Mouse (Mus musculus) A20 (cell line): ENCODE measurements around the gene Susd6.
"Not testable (repeated sequence)": the region's sequence is repeated elsewhere in the genome, so short reads cannot be mapped to it uniquely, and the experiment has no call there.

Experiments
- DNase-seq: peaks from one replicate; pipeline ENCODE4 v3.0.0-alpha.2; 2011; ENCODE audit warnings: low read depth, low spot score

The Susd6 gene

GRCm38 (mm10) chr12:80785005-80785404 lies 5.3 kb upstream of the Susd6 start:
- DNase-seq = no peak

DNA sequence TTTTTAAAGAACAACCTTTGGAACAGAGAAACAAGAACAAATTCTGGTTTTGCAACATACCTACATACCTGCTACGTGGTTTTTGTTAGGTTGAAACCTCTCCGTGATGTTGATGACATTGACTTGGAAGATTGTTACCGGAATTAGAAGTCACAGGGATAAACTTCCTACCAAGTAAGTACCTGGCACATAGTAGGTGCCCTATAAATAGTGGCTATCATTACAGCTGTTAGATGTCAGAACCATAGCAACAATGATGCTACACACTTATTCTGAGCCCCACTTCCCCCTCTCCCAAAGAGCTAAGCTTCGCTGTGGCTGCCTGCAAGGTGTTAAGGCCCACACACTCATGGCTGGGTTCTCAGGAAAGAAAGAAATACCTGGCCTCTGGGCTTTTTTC lies 4.7 kb upstream of the Susd6 start:
- no peak for DNase-seq

- no peak for DNase-seq
These were observed 3.7 kb upstream of the Susd6 start for GRCm38 (mm10) chr12:80786591-80786990.

GRCm38 (mm10) chr12:80787604-80788003 lies 2.7 kb upstream of the Susd6 start:
- no peak for DNase-seq

DNA sequence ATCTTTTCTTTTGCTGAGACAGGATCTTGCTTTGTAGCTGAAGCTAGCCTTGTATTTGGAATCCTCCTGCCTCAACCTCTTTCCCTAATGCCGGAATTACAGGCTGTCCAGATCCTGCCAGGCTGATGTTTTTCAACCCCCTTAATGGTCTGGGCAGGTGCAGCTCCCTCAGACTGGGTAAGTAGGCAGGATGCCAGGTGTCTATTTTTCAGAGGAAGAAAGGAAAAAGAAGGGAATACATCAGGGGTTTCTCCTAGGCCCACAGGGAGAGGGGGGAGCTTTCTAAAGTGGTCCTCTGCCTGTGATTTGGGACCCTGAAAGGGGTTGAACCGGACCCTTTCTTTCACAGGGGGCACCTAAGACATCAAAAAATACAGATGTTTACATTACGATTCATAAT lies 2.1 kb upstream of the Susd6 start:
- DNase-seq = no peak

DNA sequence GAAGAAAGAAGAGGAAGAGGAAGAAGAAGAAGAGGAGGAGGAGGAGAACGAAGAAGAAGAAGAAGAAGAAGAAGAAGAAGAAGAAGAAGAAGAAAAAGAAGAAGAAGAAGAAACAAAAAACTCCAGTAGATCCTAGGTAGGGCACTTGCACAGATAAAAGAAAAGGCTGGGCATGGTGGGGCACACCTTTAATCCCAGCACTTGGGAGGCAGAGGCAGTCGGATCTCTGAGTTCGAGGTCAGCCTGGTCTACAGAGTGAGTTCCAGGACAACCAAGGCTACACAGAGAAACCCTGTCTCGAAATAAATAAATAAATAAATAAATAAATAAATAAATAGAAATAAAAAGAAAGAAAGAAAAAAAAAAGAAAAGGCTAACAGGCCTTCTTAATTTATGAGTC lies 1.0 kb upstream of the Susd6 start:
- DNase-seq = not testable (repeated sequence)

GRCm38 (mm10) chr12:80790700-80791570 lies 625 bp downstream of the Susd6 start:
- peak; percentile 79 for DNase-seq

DNA sequence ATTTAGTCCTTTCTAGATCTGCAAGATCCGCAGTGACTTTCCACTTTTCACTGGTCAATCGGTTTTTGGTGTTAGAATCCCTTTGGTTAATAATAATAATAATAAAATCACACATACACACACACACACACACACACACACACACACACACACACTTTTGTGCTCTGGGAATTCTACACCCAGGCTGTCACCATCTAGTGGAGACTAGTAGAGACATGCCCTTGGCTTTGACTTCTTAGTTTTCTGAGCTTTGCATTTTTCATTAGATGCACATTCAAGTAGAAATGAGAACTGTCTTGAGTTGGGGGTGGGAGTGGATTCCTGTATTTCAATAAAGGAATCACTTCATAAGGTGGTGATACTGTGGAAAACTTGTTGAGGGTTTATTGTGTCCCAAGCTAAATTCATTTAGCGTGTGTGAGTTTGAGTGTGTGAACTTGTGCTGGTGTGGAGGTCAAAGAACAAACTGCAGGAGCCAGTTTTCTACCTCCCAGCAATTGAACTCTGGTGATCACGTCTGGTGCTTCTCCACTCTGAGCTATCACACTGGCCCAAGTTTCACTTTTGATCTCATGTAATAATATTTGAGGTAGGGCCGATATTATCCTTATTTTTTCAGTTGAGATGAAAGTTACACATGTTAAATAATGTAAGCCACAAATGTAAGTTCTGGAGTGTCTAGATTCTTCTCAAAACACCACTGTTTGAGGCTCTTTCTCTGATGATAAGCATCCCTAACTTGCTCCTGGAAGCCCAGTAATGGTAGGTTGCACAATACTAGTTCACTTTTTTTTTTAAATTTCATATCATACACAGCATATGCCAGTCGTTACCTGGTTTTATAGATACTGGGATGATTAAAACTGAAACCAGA lies 1.5 kb downstream of the Susd6 start:
- peak; percentile 80 for DNase-seq

- DNase-seq = peak; percentile 92
These were observed 2.6 kb downstream of the Susd6 start for GRCm38 (mm10) chr12:80792867-80793266.

DNA sequence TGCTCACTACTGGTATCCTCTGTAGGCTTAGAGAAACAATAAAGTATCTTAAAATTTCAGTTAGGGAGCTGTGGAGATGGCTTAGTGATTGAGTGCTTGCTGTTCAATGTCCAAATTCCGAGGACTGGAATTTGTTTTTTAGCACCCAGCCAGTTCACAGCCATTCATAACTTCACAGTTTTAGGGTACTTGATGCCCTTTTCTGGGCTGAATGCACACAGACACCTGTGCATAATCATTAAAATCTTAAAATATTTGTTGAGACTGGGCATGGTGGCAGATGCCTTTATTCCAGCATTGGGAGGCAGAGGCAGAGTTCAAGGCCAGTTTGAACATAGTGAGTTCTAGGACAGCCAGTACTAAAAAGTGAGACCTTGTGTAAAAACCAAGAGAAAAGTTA lies 3.2 kb downstream of the Susd6 start:
- DNase-seq = no peak

- DNase-seq = no peak
These were observed 4.2 kb downstream of the Susd6 start for GRCm38 (mm10) chr12:80794522-80794921.

GRCm38 (mm10) chr12:80794935-80795785 lies 4.8 kb downstream of the Susd6 start:
- DNase-seq = no peak

GRCm38 (mm10) chr12:80798271-80798670 lies 8.0 kb downstream of the Susd6 start:
- peak; percentile 72 for DNase-seq

DNA sequence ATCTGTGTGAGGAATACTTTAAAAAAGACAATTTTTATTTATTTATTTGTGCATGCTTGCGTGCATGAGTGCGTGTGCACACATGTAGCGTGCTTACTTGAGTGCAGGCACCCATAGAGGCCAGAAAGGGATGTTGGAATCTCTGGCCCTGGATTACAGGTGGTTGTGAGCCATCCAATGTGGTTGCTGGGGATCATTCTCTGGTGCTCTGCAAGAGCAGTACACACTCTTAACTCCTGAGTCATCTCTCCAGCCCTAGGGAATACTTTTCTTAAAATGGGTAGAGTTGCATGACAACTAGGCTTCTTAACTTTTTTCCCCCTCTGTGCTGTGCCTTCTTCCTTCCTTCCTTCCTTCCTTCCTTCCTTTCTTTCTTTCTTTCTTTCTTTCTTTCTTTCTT lies 9.8 kb downstream of the Susd6 start:
- DNase-seq = no peak

- no peak for DNase-seq
These were observed 11.1 kb downstream of the Susd6 start for GRCm38 (mm10) chr12:80801443-80801842.

- DNase-seq = no peak
These were observed 13.6 kb downstream of the Susd6 start for GRCm38 (mm10) chr12:80803924-80804323.

- DNase-seq = no peak
These were observed 14.6 kb downstream of the Susd6 start for GRCm38 (mm10) chr12:80804861-80805428.

DNA sequence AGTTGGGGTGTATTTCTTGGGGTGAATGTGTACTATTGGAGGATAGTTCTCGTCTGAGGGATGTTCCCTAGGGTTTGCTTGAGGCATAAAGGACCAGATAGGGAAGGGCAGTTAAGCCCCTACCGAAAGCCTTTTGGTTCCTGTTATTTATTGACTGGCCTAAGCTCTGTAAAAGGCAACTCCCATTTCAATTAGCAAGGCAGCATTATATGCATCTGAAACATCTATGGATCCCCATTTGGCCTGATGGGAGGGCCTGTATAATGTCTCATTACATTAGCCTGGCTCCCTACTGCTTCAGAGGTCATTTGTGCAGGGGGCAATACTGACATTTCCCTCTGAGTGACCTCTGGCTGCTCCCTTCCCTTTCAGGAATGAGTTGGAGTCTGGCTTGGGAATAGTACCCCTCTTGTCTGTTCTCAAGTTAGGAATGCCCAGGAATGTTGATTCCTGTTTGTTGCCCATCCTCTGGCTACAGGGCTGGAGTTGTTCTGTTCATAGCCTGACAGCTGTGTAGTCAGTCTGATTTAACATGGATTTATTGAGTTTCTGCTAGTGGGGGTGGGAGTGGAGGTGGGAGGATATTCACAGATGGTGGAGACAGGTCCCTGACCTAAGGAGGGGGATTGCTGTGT lies 17.3 kb downstream of the Susd6 start:
- DNase-seq = no peak

GRCm38 (mm10) chr12:80810005-80810404 lies 19.7 kb downstream of the Susd6 start:
- DNase-seq = peak; percentile 52

DNA sequence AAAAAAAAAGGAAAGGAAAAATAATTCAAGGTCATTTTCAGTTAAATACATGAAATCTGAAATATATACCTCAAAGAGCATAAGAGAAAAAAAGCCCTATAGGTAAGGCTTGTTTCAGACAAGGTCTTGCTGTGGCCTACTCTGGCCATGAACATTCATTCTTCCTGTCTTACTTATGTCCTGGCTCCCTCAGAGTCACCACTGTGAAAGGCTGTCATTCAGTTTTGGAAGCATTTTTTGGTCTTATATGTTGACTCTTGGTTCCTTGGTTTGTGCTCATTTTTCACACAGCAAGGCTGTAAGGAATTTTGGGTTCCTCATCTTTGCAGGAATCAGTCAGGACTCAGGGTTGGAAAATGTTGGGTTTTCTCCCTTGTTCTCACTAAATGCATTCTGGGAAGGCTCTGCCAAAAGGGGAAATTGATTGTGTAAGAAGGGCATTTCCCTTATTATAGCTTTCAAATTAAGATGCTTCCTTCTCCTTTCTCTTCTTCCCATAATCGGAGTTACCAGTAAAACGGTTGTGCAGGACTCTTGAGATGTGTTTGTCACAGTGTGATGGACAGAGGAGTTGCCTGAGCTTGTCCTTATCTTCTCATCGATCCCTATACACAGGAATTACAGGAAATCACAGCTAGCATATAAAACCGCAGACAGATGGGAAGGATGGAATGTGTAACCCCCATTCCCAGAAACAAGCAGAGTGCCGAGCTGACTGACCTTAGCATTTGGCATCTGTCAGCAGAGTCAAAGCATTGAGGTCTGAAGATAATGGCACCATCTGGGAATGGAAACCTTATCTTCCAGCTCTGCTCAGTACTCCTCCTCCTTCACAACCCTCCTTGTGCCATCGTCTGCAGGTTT lies 21.6 kb downstream of the Susd6 start:
- DNase-seq = no peak
